Mouse (Mus musculus) granulocyte monocyte progenitor cell, adult 5-6 weeks (primary cell): ENCODE data around the gene Thy1. TPM values are rescaled to one million over a fixed set of nuclear protein-coding genes. Genes with fewer than 3 reads are reported as not detected.

Experiments used
- ATAC-seq: replicated peaks from 2 replicates; pipeline ENCODE4 v1.8.0; 2016; ENCODE audit warnings: mild to moderate bottlenecking, moderate TSS enrichment, inconsistent platforms; ENCODE audit not compliant: poor library complexity, severe bottlenecking
- total RNA-seq, 2 experiments: library from RNA; stranded (forward) in 1 of 2; stranded (reverse) in 1 of 2; fragments of 200-712, 200-1000 nt in 1 of 2; fragments of >200 nt in 1 of 2; fragmentation: Nextera tagmentation in 1 of 2; gene quantifications; 2 replicates each; pipeline ENCODE4 v1.2.3; 2014 to 2017

The Thy1 gene
- total RNA-seq (2014; fragmentation: Nextera tagmentation) (3.3 TPM in 1 of 2 replicates, not detected in the other), total RNA-seq (2017) (not detected in 2 replicates)

DNA sequence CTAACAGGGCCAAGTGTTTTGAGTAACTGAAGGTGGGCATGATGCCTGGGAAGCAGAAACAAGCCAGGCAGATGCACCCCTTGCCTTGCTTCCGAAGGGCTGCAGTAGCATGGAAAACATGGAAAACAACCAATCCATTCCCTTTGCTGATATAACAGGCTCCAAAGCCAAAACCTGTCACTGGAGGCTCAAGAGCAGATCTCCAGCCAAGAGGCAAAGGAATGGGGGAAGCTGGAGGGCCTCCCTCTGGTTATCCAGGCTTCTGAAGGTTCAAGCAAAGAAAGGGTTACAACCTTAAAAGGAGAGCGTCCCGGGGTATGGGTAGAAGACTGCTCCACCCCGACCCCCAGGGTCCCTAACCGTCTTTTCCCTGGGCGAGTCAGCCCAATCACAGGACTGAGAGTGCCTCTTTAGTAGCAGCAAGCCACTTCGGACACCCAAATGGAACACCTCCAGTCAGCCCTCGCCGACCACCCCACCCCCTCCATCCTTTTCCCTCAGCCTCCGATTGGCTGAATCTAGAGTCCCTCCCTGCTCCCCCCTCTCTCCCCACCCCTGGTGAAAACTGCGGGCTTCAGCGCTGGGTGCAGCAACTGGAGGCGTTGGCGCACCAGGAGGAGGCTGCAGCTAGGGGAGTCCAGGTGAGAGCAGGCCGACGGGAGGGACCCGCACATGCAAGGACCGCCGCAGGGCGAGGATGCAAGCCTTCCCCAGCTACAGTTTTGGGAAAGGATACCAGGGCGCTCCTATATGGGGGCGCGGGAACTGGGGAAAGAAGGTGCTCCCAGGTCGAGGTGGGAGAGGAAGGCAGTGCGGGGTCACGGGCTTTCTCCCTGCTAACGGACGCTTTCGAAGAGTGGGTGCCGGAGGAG, at the start of gene Thy1:
Gene Thy1, plus strand, starts transcription at position 549 of the 872 bp plus-strand sequence.
- ATAC-seq, result peak; percentile 18; the same call in 1 of the 2 replicates

- no peak for ATAC-seq
These were observed 45.5 kb upstream of the Thy1 start for GRCm38 (mm10) chr9:43997681-43998080.

GRCm38 (mm10) chr9:43998851-43999250, 44.3 kb upstream of the Thy1 start:
- ATAC-seq, result no peak

- no peak for ATAC-seq
These were observed 38.8 kb upstream of the Thy1 start for GRCm38 (mm10) chr9:44004362-44004761.

GRCm38 (mm10) chr9:44005305-44005704, 37.9 kb upstream of the Thy1 start:
- ATAC-seq, result peak; percentile 88

- no peak for ATAC-seq
These were observed 35.9 kb upstream of the Thy1 start for GRCm38 (mm10) chr9:44007323-44007722.

DNA sequence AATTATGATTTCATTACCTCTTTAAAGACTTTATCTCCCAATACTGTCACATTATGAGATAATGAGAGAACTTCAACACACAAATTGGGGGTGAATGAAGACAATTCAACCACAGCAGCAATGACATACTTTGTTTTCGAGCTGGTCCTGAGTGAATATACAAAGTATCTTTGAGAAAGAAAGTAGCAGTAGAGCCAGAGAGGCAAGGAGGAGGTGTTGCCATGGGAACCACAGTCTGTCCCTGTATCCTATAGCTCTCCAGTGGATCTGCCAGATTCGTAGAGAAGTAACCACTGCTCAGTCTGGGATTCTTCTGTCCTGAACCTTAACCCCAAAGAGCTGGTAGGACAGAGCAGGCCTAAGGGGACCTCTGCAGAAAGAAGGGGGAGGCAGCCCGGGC, 35.2 kb upstream of the Thy1 start:
- no peak for ATAC-seq

DNA sequence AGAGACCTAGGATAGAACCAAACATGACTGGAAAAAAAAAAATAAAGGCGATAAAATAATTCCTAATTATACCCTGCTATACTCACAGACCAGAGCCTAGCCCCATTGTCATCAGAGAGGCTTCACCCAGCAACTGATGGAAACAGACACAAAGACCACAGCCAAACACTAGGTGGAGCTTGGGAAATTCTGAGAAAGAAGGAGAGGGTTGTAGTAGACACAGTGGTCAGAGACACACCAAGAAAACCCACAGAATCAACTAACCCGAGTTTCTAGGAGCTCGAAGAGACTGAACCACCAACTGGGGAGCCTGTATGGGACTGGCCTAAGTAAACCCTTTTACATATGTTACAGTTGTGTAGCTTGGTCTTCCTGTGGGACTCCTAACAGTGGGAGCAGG, 32.3 kb upstream of the Thy1 start:
- ATAC-seq, result no peak

- ATAC-seq, result no peak
These were observed 31.5 kb upstream of the Thy1 start for GRCm38 (mm10) chr9:44011668-44012067.

DNA sequence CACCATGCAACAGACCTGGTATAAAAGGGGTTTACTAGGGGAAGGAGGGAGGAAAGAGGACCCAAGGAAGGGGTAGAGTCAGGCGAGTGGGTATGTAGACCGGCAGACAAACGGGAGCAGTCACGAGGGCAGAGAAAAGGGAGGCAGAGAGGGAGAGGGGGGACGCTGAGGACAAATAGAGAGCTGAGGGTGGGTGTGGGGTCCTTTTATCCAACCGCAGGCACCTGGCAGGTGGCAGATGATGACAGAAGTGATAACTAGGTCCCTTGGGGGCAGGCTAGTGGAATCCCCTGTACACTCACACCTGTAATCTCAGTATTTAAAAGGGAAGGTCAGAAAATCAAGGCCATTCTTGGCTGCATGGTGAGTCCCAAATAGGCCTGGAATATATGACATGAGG, 31.0 kb upstream of the Thy1 start:
- no peak for ATAC-seq

DNA sequence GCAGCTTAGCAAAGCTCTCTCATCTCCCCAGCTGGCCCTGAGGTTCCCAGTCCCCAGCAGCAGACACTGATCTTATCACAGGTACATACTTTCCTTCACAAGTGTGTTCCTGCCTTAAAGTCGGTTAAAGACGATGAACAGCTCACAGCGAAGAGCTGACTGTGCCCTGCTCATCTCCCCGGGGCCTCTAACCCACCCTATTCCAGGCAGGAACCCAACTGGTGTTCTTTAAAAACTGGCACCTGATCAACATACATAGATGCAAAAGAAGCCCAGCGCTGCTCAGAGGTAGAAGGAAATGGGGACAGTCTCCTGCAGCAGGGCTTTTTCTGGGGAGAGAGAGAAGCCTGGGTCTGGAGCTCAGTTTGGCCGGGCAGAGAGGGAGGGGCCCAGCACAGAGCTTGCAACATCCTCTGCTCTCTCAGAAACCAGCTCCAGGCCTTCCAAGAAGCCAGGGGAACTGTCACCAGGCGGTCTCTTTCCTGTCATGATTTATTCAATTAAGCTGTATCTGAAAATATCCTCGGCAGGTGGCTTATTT, 30.4 kb upstream of the Thy1 start:
- peak; percentile 81 for ATAC-seq

DNA sequence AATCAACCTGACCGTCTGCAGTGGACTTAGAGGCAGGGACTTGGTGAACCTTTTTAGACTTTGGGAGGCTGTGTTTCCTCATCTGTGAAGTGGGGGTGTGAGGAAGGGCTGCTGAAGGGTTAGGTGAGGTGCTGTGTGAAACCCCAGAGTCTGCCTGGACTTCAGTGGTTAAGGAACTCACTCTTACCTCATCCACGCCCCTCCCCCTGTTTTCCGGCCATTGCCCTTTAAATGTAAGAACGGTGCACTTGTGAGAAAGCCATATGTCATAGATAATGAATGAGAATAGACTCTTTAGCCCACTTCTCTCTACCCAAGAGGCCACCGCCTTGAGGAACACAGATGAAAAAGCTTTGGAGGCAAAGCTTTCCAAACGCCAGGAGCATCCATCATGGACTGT, 29.4 kb upstream of the Thy1 start:
- peak; percentile 70 for ATAC-seq

DNA sequence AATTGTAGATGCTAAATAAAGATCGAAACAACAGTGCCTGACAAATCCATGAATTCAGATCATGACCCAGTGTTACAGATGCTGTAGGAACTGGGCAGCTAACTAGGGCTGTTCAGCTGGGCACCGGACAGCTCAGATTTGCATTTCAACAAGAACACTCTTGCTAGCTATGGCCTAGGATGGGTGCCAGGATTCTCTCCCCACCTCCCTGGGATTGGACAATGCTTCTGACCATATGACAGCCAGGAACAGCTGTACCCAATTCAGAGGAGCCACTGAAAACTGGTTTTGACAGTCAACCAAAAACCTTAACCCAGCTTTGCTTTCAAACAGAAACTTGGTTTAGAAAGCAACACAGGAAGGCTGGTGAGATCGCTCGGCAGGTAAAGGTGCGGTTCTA, 26.9 kb upstream of the Thy1 start:
- no peak for ATAC-seq

GRCm38 (mm10) chr9:44017846-44018245, 25.3 kb upstream of the Thy1 start:
- no peak for ATAC-seq

DNA sequence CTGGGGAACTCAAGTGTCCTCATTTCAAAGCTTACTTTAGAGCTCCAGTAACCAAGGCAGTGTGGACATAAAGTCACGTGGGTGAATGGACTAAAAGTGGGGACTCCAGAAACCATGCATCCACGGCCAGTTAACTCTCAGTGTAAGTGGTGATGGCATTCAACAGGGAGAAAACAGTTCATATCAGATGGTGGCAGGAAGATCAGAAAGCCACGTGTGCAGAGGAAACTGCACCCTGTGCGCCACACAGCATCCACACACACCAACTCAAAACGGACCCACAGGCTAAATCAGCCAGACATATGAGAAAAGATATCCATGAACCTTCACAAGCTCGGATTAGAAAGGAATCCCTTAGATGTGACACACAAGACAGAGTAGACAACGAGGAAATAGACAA, 23.2 kb upstream of the Thy1 start:
- ATAC-seq, result no peak

DNA sequence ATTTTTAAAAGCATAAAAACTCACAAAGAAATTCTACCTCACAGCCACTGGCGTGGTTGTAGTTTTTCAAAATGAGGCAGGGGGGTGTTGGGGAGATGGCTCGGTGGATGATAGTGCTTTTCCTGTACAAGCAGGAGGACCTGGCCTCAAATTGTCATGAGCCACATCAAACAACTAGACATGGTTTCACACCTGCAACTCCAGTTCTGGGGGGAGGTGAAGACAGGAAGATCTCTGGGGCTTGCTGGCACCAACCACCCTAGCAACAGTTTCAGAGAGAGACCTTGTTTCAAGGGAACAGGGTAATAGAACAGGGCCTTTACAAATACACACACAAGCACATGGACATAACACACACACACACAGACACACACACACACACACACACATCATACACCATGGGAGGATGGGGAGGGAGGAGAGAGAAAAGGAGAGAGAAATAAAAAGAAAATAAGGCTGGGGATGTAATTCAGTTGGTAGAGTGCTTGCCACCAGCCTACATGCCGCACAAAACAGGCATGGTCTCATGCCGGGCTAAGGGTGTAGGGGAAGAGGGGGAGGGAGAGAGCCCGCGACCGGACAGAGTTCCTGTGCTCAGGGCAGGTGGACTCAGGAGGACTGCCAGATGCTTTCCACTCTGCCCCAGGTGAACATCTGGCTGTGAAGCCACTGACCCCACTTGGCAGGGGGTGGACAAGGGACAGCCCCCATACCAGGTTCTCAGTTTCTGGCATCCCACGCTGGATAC, 20.9 kb upstream of the Thy1 start:
- no peak for ATAC-seq

DNA sequence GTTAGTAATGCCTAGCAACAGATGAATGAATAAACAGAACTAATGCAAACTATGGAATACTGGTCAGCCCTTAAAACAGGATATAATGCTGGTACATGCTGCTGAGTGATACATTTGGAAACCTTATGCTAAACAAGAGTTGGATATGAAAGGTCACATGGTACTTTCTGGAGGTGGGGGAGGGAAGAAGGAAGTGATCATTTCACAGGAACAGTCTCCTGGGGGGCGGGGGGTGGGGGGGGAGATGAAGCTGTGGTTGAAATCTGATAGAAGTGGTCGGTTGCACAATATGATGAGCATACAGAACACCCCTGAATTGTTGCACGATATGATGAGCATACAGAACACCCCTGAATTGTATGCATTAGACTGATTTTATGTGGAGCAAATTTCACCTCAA, 19.1 kb upstream of the Thy1 start:
- ATAC-seq, result peak; percentile 79

- no peak; the same call in 1 of the 2 replicates for ATAC-seq
These were observed 13.5 kb upstream of the Thy1 start for GRCm38 (mm10) chr9:44029580-44030236.

DNA sequence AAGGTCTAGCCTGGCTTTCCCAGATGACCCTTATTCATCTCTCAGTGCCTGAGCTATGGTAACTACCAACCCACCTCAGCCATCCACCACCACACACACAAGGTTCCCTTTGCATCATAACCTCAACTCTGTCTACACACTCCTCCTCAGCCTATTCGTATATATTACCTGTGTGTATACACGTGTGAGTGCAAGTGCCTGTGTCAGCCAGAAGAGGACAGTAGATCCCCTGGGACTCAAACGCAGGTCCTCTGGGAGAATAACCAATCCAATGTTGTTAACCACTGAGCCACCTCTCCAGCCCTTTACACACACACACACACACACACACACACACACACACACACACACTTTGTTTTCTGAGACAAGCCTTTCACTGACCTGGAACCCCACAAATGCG, 12.5 kb upstream of the Thy1 start:
- no peak for ATAC-seq

DNA sequence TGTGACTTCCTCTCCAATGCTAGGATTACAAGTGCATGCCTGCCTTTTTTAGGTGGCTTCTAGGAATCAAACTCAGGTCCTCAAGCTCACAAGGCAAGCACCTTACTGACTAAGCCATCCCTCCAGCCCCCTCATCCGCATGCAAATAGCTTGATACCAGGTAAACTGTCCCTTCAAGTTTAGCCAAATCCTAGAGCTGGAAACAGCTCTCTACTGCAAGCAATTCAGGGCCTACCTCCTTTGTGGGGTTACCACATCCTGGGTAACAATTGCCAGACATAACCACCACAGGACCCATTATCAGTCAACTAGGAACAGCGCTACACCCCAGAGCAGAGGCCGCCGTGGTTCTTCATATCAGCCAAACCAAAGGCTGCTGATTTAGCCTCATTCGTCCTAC, 12.1 kb upstream of the Thy1 start:
- peak; percentile 52 for ATAC-seq

GRCm38 (mm10) chr9:44031946-44032345, 11.2 kb upstream of the Thy1 start:
- ATAC-seq, result peak; percentile 57
